Mouse (Mus musculus): ENCODE results near the gene Itpkb.

The Itpkb gene

DNA sequence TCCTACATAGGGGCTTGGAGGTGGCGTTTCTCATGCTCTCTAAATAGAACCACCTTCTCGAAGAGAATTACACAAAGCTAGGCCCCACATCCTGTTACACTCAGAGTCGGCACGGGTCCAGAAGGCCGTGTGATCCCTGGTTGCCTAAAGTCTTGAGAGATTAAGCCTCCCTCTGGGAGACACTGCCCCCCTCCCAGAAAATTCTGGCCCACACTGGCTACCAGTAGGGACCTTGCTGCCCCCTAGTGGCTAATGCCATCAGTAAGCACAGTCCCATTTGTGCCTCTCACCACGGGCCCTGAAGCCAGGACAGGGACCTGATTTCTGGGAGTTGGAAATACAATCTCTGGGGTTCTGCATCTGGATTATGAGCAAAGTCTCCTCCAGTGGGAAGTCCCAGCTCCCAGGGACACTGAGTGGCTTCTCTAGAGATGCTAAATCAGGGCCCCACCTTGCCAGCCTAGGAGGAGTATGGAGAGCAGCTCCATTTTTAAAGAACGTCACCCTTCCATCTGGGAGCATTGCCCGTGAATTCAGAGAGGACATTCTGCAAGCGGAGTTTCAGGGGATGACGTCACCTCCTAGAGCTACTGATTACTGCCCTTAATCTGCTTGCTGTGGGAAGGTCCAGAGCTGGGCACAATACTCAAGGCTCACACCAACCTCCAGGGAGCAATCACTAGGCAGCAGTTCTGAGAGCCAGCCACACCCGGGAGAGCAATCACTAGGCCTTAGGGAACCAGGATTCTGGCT lies 92.0 kb downstream of the Itpkb start:
- DNase-seq = peak; percentile 92

DNA sequence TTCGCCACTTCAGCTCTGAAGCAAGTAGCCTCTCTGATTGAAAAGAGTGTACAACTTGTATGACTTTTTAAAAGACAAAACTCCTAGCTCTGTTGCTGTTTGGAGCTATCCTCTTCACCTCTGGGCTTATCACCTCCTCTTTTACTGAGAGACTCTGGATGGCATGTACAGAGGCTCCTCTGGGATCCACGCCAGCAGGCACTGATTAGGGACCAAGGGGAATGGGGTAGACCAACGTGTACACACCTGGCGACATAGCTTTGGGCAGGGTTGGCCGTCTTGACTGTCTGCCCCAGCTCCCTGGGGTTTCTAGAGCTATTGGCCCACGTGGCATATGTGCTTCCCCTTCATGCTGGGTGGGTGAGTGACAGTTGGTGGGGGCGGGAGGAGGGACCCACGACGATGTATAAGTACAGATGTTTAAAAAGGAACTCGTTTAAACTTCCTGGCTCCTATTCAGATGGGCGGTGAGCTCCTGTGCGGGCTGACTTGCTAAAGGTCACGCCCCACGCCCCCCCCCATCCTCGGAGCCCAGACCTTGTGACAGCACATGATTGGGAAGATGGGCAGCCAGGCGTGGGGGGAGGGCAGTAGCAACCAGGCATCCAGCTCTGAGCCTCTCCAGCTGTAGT lies 92.8 kb downstream of the Itpkb start:
- peak; percentile 53 for DNase-seq

DNA sequence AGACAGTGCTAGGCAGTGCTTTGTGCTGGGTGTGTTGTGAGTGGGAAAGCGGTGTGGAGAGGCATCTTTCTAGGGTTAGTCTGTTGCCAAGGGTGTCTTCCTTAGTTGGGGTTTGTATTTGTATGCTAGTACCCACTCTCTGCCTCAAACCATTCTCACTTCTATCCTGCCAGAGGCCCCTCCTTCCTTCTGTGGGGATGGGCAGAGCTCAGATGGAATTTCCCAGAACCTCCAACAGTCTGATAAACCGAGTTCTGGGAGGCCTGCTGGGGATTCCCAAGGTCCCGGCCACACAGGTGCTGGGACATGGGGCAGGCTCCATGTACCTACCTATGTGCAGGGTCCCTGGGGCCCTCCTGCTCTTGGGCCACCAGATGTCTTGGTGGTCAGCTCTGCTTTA lies 93.6 kb downstream of the Itpkb start:
- no peak for DNase-seq

DNA sequence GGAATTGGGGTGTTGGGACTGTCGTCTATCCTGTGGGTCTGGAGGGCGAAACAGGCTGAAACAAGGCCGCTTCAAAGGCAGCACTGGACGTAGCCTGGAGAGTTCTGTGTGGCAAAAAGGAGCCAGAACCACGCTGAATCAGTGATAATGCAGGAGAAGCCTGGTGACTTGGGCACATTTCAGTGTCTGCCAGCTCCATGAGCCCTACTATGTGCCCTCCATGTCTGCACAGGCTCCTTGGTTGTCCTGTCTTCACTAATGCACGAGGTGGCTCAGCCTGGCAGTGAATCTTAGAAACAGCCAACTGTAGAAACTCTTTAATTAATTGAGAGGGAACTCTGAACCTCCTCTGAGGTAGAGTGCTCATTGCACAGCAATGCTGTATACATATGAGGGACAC lies 96.1 kb downstream of the Itpkb start:
- no peak for DNase-seq

DNA sequence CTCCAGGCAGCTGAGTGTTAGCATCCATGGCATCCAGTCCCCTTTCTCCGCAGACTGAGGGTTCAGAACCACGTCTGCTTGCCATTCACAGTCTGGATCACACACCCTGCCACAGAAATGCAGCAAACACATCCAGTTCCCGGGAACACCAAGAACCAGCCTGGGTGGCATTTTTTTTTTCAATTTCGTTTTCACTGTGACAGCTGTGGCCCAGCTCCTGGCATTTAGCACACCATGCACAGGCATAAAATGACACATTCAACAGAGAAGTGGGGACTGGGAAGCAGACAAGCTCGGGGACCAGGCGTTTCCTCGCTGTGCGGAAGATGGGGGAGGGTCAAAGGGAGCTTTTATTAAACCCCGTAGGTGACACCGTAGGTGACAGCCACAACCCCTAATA lies 97.4 kb downstream of the Itpkb start:
- no peak for DNase-seq

DNA sequence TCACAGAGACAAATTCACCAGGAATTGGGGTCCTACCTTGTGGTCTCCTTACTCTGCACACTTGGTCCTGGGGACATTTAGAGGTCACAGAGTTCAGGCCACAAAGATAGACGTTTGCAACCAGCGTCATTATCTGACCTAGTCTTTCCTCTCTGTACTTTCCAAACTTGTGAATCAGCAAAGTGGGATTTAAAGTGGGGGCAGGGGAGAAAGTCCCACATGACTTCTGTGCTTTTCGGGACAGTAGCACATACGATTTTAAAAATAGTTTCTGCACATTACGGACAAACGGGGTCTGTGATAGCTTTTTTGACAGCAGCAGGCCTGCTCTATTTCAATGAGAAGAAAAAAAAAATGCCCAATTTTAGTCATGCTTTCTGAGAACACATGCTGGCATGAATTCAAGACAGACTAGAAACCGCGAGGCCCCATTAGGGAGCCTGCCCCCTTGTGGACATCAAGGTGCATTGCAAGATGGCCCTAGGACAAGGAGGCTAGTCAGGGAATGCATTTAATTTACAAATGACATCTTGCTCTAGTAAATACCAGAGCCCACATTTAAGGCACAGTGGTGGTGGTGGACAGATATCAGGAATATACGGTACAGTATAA lies 97.9 kb downstream of the Itpkb start:
- DNase-seq = peak; percentile 79

DNA sequence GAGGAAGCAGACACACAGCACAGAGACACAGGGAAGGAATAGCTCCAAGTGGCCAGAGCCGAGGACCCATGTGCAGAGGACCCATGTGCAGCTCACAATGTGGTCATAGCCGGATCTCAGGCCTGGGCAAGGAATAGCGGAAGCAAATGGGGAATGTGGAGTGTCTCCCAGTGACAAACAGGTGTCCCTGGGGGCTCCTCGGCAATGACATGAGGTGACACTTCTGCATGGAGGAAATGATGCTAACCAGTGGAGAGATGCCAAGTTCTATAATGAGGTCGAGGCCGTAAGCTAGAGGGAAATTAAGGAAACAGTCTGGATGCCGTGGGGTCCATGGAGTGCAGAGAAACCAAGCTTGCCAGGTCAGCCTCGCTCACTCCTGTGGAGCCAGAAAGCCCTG lies 98.6 kb downstream of the Itpkb start:
- DNase-seq = no peak

DNA sequence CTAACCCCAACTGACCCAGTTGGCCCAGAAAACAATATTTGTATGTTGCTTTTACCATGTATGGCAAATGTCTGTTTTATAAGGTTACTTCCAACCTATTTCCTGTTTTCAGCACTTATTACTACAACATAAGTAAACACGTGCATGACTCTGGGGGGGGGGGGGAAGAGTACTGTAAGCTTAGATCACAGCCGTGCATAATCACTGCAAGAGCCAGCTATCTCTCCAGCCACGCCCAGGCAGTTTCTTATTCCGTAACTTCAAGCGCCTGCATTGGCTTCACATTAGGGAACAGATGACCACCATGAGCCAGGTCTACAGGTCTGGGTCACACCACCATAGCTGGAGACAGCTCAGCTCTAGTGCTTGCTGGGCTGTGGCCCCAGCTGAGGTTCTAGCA lies 99.5 kb downstream of the Itpkb start:
- DNase-seq = no peak

DNA sequence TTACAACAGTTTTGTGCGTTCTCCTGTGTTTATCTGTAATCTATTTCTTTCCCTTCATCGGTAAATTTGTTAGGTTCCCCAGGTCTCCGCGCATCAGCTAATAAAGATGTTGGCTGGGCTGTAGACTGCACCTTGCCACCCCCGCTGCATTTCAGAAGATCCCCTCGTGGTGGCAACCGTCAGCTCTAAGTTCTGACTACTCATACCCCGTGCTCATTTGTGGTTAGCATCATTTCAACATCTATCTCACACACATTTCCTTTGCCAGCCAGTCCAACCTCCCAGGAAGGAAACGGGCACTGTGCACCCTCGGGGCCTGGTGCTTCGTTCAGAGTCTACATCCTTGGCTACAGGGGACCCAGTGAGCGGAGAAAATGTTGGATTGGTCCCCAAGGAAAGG lies 101.5 kb downstream of the Itpkb start:
- DNase-seq = peak; percentile 61

DNA sequence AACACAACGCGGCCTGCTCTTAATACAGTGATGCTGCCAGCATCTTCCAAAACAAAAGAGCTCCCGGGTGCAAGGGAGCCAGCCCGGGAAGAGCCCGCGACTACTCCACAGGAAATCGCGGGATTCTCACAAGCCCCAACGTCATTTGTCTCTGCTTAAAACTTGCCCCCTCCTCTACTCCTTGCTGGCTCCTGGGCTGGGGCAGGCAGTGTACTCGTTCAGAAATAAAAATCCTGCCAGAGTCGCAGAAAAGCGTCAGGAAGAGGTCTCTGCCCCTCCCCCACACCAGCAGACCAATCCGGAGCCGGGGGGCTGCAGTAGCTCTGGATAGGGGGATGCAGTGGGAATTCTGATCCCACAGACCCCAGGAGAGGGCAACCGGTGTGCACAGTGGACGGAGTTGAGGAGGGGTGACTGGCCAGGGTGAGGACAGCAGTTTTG lies 102.8 kb downstream of the Itpkb start:
- DNase-seq = no peak

DNA sequence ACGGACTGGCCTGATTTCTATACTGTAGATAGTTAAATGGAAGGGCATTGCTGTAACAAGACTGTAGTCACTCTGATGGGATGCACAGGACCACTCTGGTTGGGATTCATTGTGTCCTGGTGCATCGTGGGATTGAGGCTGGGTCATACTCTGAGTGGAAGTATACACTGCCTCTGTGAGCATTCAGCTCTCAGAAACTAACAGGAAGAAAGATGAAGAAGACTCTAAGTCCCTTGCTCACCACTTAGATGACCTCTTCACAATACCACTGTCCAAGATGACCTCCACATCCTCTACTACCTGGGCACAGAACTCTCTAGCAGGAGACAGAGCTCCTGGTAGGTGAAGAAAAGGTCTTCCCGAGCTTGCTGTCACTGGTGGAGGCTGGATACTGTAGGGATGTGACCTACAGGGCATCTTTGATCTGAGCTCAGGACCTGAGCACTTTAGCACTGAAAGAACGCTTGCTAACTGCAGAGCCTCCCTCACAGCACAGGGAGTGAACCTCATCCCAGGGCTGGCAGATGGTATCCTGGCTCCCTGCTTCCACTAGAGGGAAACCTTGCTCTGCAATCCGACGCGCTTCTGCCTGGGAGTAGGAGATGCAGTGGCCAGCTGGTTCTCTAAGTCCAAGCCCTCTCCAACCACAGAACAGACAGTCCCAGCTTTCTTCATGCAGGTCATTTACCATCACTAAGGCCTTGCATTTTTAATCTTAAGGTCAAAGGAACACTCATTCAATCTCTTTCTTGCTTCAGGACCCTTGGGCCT lies 103.7 kb downstream of the Itpkb start:
- DNase-seq = peak; percentile 74

DNA sequence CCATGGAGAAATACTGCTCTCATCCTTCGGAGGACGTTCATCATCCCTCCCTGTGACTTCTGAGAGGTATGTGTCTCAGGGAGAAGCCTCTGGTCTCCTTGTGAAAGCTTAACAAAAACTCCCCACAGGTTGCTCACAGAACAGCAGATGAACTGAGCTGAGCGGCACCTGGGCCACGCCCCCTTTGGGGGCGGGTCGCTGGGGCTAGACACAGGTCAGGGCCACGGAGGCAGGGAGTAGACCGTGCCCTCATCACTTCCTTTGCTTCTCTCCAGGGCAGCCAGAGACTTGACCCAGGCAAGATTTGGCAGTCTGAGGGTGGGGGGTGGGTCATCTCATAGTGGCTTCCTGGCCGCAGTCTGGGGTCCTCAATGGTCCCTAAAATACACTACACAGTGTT lies 104.6 kb downstream of the Itpkb start:
- no peak for DNase-seq

DNA sequence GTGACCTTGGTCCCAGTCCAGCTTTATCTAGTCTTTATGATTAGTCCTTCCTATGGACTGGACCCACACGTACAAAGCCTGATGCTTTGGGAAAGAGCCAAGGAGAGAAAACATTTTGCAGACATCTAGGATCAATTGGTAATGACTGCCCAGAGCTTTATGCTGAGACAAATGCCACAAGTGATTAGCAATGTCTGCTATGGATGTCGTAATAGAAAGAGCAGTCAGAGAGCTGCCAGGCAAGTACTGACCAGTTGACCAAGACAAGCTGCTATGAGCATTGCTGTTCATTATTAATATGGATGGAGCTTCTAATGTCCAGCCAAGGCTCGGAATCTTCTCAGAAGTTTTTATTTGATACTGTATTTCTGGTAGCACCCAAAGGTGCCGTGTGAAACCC lies 109.2 kb downstream of the Itpkb start:
- no peak for DNase-seq

DNA sequence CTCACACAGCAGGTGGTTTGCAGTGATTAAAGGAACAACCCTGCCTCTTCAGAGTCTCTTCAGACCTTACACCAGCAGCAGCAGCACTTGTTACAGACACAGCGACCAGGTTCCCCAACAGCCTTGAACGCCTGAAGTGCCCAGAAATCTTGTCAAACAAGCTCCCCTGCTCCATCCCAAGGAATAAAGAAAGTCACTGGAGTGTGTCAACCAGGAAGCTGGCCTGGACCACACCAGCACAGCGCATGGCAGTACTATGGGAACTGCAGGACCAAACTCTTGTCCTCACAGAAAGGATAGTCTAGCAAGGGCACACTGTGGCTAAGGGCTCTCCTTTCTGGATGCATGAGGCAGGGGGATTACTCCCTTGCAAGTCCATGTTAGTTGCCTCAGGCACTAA lies 114.1 kb downstream of the Itpkb start:
- DNase-seq = no peak

DNA sequence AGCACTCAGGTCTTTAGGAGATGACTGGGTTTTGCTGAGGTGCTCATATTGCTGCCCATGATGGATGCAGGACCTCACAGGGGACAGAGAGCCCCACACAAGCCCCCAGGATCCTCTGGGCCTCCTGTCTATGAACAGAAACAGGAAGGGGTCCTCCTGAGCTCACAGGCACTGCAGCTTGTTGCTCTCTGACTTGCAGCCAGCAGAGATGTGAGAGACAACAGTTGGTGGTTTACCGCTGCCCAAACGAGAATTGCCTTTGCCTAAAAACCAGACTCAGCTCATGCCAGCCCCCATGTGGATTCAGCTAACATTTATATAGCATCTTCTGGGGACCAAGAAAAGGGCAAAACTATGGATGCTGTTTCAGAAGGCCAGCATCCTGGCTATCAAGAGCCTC lies 119.4 kb downstream of the Itpkb start:
- DNase-seq = no peak

DNA sequence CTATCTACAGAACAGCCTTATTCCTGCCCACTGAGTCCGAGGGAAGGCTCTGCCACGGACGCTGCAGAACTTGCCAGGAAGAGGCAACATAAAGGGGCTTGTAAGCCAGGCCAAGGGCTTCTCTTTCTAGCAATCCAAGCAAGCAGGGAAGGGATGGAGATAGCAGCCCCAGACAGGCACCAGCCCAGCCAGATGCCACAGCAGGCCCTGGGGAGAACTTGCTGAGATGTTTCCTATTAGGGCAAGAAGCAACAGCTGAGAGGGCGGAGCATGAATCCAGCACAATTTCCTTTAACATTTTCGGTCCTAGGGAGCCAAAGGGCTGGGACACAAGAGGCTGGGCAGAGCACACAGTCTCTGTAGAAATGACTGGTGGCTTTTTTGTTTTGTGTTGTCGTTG lies 128.0 kb downstream of the Itpkb start:
- peak; percentile 39 for DNase-seq

DNA sequence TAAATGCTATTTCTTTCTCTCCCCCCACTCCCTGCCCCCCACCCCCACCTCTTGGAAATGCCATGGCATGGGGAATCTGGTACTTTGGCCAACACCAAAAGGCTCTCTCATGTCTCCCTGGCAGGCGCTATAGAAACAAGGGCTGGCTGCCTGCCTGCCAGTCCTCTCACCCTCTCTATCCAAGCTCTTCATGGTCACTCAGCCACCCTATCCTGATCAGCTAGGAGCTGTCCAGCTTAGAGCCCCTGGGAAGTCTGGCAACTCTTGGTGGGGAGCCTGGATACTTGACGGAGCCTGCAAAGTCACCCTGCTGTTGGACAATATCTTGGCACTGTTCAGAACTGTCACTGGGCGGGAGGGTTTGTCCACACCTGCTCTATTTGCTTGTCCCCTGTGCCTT lies 128.4 kb downstream of the Itpkb start:
- DNase-seq = no peak

DNA sequence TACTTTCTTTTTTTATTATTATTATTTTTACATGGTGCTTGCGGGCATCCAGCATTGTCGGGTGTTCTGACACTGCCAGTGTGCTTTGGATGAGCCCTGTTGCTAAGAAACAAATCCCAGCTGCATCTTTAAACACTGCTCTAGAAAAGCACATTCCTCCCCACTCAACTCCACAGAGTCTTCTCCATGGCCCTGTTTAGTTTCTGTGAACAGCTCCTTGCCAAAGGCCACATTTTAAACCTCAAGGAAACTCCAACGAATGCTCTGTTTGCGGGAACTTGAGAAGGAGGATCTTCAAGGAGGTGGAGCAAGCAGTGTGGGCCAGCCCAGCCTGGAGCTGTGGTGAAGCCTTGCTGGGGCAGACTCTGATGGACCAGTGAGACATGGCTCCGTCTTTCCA lies 130.4 kb downstream of the Itpkb start:
- no peak for DNase-seq

DNA sequence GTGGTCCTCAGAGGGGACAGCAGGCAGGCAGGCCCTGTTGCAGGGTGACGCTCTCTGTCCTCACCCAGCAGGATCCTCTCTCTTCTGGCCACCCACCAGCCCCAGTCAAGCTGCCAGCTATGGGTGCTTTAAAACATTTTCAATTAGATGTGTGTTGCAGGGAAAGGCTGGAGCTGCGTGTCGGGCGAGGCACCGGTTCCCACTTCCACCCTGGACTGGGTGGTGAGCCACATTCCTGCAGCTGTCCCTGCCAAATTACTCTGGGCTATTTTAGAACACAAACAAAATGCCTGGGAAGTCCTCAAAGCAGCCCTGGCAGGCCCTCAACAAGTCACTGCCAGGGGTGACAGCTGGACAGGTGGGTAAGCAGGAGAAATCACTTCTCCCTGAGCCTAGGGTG lies 132.1 kb downstream of the Itpkb start:
- peak; percentile 43 for DNase-seq

DNA sequence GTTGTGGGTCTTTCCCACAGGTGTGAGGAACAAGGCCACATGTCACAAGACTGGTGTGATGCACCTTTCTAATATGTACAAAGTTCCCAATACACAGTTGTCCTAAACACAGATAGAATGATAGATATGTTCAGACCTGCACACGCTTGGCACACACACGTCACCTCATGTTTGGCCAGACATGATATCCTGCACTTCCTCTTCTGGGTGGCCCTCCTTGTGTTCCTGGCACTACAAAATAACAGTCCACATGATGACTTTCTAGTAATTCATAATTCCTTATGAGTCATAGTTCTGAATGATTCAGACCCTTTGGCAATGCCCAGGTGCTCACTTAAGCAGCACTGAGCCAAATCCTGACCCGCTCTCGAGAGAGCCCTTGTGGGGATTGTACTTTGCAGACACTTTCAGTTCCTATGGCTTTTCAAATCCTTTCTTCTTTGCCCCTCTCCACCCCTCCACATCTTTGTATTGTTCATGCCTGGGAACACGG lies 132.7 kb downstream of the Itpkb start:
- DNase-seq = peak; percentile 40

DNA sequence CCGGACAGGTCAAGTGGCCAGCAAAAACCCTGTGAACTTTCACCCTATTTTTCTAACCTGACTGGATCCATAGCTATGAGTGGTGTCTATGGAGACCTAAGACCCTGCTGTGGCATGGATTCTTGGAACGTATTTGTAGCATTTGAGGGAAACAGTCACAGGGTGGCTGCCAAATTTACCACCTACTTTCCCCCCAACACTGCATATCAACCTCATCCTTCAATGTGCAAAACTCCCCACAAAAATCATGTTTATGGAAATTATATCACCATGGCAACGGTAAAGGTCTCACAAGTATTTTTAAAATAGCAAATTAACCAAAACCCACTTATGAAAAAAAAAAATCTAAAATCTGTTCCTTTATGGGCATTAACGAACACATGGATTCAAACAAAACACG lies 134.1 kb downstream of the Itpkb start:
- DNase-seq = no peak

DNA sequence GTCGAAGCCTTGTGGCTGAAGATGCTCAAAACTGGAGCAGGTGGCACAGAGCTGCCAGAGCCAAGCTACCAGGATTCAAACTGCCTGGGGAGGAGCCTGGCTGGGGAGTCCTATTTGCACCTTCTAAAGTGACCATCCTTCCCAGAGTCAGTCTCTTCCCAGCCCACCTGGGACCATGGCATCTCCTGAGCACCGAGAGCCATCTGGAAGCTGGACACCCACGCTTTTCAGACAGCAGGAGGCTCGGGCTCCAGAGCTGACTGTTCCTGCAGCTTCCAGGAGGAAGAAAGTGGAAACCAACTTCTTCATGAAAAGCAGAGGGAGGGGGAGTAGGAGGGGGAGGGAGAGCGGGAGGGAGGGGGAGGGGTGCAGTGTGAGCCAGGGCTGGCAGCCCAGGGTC lies 135.3 kb downstream of the Itpkb start:
- no peak for DNase-seq

DNA sequence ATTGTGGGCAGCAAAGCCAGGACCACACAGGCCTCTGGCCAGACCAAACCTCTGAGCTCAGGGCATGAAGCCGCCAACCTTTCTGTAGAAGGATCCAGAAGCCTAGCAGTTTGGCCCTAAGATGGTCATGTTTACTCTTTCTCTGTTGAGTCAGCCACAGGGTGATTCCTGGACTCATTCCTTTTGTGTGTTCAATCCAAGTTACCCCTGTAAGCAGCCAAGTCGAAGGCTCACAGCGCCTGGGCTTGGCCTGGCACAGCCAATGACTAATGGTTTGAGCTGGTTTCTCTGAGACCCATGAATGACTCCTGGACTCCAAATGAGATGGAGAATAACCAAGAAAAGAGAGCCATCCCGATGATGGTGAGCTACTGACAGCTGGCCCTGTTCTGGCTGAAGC lies 137.7 kb downstream of the Itpkb start:
- DNase-seq = no peak

All from lung, postnatal 36 days (tissue).